Mouse (Mus musculus) embryonic facial prominence, embryonic 14.5 days (tissue): ENCODE data around the gene Zfp773. TPM values are rescaled to one million over a fixed set of nuclear protein-coding genes. Genes with fewer than 3 reads are reported as not detected.

Experiments
- ATAC-seq: fragments of 200-750 bp; cut with Nextera tagmentation; 2 replicates; pipeline ENCODE4 v1.8.0; 2017; ENCODE audit warnings: low read depth, moderate number of reproducible peaks, moderate TSS enrichment
- DNase-seq: peaks from one replicate; pipeline ENCODE4 v3.0.0-alpha.2; 2015; ENCODE audit warnings: low spot score
- H3K27ac ChIP-seq: fragments of 300-500 bp; sonication (generic); replicated peaks from 2 replicates; pipeline ENCODE4 v1.5.1; 2014; ENCODE audit warnings: low read depth, mild to moderate bottlenecking, low read length, moderate library complexity
- H3K27me3 ChIP-seq: fragments of 300-500 bp; sonication (generic); replicated peaks from 2 replicates; pipeline ENCODE4 v1.6.1; 2014; ENCODE audit warnings: low read length; ENCODE audit not compliant: control insufficient read depth, insufficient read depth
- H3K36me3 ChIP-seq: fragments of 300-500 bp; sonication (generic); 2 replicates; pipeline ENCODE4 v1.6.1; 2014; ENCODE audit warnings: low read length, mixed read lengths; ENCODE audit not compliant: control insufficient read depth, insufficient read depth
- H3K4me1 ChIP-seq: fragments of 300-500 bp; sonication (generic); 2 replicates; pipeline ENCODE4 v1.6.1; 2014; ENCODE audit warnings: antibody characterized with exemption, low read length; ENCODE audit not compliant: control insufficient read depth, insufficient read depth
- H3K4me2 ChIP-seq: fragments of 300-500 bp; sonication (generic); 2 replicates; pipeline ENCODE4 v1.6.1; 2014; ENCODE audit warnings: low read depth, mild to moderate bottlenecking, low read length, moderate library complexity, mixed read lengths
- H3K4me3 ChIP-seq: fragments of 300-500 bp; sonication (generic); 2 replicates; pipeline ENCODE4 v1.5.1; 2014; ENCODE audit warnings: low read depth, mild to moderate bottlenecking, low read length
- H3K9ac ChIP-seq: fragments of 300-500 bp; sonication (generic); 2 replicates; pipeline ENCODE4 v1.6.1; 2014; ENCODE audit warnings: low read depth, mild to moderate bottlenecking, low read length, moderate library complexity, mixed read lengths
- H3K9me3 ChIP-seq: fragments of 300-500 bp; sonication (generic); 2 replicates; pipeline ENCODE4 v1.6.1; 2016; ENCODE audit warnings: low read length; ENCODE audit not compliant: control insufficient read depth
- WGBS: fragments of 180-500 bp; shearing (Covaris S2); extraction: QIAGEN DNeasy Blood & Tissue Kit; methylation state at CpG from one replicate; pipeline ENCODE4 v1.1.7; 2014; 5-methylcytosine and 5-hydroxymethylcytosine counted together
- polyA plus RNA-seq: library from polyadenylated mRNA; unstranded; fragments of >200 nt; fragmentation: Nextera tagmentation; extraction: Ambion mirVana; gene quantifications from 2 replicates; pipeline ENCODE4 v1.2.1, GENCODE M21; 2014

The Zfp773 gene
- polyA plus RNA-seq, 1 experiment from 2014 or later: 0.85 TPM

DNA sequence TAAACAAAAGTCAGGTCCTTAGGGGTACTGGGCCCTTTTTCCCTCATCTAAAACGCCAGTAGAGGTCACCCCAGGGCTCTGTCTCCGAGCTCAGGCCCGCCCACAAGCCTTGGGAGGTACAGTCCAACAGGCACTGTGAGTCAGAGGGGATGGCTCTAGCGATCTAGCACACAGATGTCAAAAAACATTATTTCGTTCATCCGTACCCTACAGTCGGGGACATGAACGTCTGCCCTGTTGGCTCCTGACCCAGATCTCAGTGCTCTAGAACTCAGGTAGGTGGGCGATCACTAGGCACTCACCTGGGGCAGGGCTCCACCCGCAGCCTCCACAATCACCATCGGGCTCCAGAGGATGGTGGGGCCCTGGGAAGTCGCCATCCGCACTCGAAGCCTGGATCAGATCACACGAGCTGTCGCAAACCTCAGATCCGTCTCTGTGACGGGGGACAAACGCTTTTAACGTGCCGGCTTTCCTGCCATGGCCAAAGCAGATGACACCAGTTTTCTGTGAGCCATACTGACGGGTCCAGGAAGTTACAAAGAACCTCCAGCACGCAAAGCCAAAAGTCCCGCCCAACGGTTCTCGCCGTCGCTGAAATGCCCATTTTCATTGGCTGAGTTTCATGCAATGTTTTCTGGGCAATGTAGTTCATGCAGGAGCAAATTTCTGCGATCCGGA lies 15.5 kb downstream of the Zfp773 start, which contains the start of gene Zfp954:
Gene Zfp954, minus strand, starts transcription at position 568 of the 681 bp plus-strand sequence.
- peak; percentile 94 for DNase-seq
- Histone ChIP-seq H3K9ac (peak within 1 kb of the TSS; percentile 71), H3K27ac (0 out of 2 replicates have a peak within 1 kb of the TSS, but pooled peaks have one; percentile 52), H3K4me1 (peaks cover 6% of the 10 kb centered on the region), H3K4me3 (peak within 1 kb of the TSS; percentile 67), H3K4me2 (peak within 1 kb of the TSS; percentile 66), H3K36me3 (peaks cover 14% of the 10 kb centered on the region), H3K27me3 (no peaks in the 10 kb centered on the region), H3K9me3 (no peaks in the 10 kb centered on the region)
- ATAC-seq: peak; percentile 96
- under 1% methylated on average over 25 of the region's 30 CpGs for WGBS

DNA sequence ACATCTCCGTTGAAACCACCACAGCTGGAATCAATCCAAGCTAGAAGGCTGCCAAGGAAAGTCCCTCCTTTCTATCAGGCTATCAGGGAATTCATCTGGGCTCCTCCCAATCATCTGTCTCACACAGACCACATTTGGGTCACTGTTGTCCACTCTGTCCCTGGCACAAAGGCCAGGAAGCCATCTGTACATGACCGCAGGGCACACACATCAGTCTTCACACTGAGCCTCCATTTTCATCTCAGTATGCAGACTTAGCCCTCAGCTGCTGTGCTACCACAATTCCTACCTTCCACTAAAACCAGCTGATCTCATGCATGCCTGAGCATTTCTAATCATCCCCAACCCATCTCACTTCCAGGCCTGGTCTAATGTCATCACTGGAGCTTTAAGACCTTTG lies 18.1 kb downstream of the Zfp773 start:
- Histone ChIP-seq H3K27ac (no peak overlapping the region), H3K9me3 (no peaks in the 10 kb centered on the region), H3K27me3 (no peaks in the 10 kb centered on the region), H3K36me3 (peaks cover 33% of the 10 kb centered on the region), H3K9ac (no peak overlapping the region), H3K4me3 (no peak overlapping the region), H3K4me2 (no peak overlapping the region), H3K4me1 (peaks cover 6% of the 10 kb centered on the region)
- DNase-seq (no peak), ATAC-seq (no peak)
- WGBS: 84% methylated on average over 2 of the region's 2 CpGs

DNA sequence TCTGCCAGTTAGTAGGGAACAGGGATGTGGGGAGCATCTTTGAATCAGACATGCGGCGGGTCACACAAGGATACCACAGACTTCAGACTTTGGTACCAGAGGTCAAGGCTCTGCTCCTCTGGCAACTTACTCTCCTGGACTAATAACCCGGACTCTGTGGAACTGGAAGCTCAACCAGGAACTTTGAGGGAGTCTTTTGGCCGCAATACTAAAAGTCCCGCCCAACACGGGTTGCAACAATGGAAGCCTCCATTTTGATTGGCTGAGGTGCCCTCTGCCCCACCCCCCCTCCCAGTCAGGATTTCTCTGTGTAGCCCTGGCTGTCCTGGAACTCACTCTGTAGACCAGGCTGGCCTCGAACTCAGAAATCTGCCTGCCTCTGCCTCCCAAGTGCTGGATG lies 28.1 kb downstream of the Zfp773 start:
- no peak overlapping the region for H3K27ac ChIP-seq
- no peak overlapping the region for H3K4me2 ChIP-seq
- H3K9me3 ChIP-seq: no peaks in the 10 kb centered on the region
- ATAC-seq (no peak), DNase-seq (no peak)
- H3K4me1 ChIP-seq: no peaks in the 10 kb centered on the region
- WGBS: 91% methylated on average over 7 of the region's 7 CpGs
- no peaks in the 10 kb centered on the region for H3K27me3 ChIP-seq
- H3K9ac ChIP-seq: no peak overlapping the region
- no peak overlapping the region for H3K4me3 ChIP-seq
- H3K36me3 ChIP-seq: no peaks in the 10 kb centered on the region

Other genes starting within 250 kb of the Zfp773 start
- gene Aurkc, start 141.5 kb downstream of the Zfp773 start, polyA plus RNA-seq: not detected in 2 replicates
- 11.5 and 13.5 TPM in 2 replicates for gene Zfp954, start 15.3 kb downstream of the Zfp773 start, polyA plus RNA-seq
- 2.8 TPM in 2 replicates for gene Zfp418, start 34.6 kb upstream of the Zfp773 start, polyA plus RNA-seq
- gene Zfp772, start 73.2 kb upstream of the Zfp773 start, polyA plus RNA-seq: 7.2 and 8.7 TPM in 2 replicates
- gene Vmn2r29, start 110.6 kb upstream of the Zfp773 start, polyA plus RNA-seq: 0.97 and 1.1 TPM in 2 replicates
- 3.7 and 5.0 TPM in 2 replicates for gene Gm45844, start 141.5 kb upstream of the Zfp773 start, polyA plus RNA-seq
- gene Clcn4, start 164.1 kb upstream of the Zfp773 start, polyA plus RNA-seq: 49.5 and 50.7 TPM in 2 replicates
- gene Vmn2r30, start 200.9 kb upstream of the Zfp773 start, polyA plus RNA-seq: not detected in 2 replicates
- not detected in 2 replicates for gene Gm45783, start 237.8 kb upstream of the Zfp773 start, polyA plus RNA-seq